Mouse (Mus musculus): ENCODE measurements around the gene Smok2b. TPM values are rescaled to one million over a fixed set of nuclear protein-coding genes. Genes with fewer than 3 reads are reported as not detected.
"Not testable (repeated sequence)": the region's sequence is repeated elsewhere in the genome, so short reads cannot be mapped to it uniquely, and the experiment has no call there.

The Smok2b gene
- total RNA-seq (2021) = not detected
- long read RNA-seq, experiment 1 = 0 reads
- long read RNA-seq, experiment 2 = 0 reads

GRCm38 (mm10) chr17:13229957-13230356 lies at the start of gene Smok2b:
Gene Smok2b, plus strand, starts transcription at chr17:13230257.
- intact Hi-C loops (cut with DNase I) = not testable (repeated sequence)
- DNase-seq = peak in 1 of 2 experiments; percentile 9

DNA sequence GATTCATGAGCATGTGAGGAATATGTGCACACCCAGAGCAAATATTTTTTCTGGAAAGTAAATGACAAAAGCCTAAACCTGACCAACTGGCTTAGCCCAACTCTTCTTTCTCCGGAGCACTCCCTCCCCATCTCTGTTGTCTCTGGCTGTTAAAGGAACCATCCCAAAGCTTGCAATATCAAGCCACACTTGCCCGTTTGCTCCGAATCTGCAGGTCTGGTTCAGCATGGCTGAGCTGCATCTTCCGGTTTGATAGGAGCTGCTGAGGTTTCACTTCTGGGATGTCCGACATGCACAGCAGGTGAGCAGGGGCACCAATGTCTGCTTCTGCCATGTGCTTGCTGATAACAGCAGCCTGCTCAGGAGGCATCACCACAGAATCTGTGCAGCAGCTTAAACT lies 49.6 kb upstream of the Smok2b start:
- DNase-seq; intact Hi-C loops (cut with DNase I): not testable (repeated sequence)

DNA sequence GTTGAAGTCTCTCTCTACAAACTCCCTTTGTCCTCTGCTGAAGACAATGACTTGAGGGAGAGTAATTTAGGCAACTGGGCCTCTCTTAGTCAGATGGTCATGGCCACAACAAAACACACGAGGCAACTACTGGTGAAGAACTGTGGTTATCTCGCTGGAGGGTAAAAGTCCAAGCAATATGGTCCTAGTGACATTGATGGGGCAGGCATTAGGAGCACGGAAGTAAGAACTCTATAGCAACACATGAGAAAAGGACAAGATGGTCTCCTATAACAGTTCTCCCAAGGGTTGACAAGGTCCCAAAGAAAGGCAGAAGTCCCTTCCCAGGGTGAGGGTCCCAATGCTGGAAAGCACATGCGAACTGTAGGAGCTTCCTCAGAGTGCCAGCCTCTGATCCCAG lies 47.3 kb upstream of the Smok2b start:
- intact Hi-C loops (cut with DNase I); DNase-seq: not testable (repeated sequence)

DNA sequence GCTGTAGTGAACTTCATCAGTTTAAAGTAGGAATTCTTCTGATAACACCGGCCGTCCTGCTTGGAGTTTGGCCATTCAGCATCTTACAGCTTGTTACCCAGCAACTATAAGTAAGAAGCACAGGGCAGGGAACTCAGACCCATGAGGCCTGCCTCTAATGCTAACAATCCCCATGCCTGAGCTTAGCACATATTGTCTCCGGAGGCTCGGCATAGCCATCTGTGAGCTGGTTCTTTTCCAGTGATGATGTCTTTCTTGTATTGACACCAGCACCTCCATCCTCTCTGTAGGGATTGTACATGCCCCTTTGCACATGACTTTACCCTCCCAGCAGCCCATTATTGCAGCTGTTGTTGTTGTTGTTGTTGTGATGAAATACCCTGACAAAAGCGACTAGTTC lies 45.5 kb upstream of the Smok2b start:
- DNase-seq; intact Hi-C loops (cut with DNase I): not testable (repeated sequence)

GRCm38 (mm10) chr17:13186541-13186940 lies 43.5 kb upstream of the Smok2b start:
- DNase-seq; intact Hi-C loops (cut with DNase I): not testable (repeated sequence)

GRCm38 (mm10) chr17:13187621-13188020 lies 42.4 kb upstream of the Smok2b start:
- intact Hi-C loops (cut with DNase I); DNase-seq: not testable (repeated sequence)

DNA sequence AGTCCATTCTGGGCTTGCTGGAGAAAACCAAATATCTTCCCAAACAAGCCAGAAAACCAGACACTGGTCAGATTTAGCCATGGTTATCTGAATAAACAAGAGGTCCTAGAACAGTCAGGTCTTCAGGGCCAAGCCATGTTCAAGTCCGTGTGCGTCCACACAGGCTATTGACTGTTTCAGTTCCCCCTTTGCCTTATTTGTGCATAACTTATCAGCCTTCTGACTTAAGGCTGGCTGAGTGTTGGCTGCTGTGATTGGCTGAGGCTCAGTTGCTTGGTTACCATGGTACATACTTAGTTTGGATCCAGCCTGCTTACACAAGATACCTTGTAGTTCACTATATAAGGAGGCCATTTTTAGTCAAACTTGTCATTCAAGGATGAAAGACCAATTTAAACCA lies 41.2 kb upstream of the Smok2b start:
- intact Hi-C loops (cut with DNase I) = not testable (repeated sequence)

GRCm38 (mm10) chr17:13190836-13191583 lies 39.0 kb upstream of the Smok2b start:
- DNase-seq; intact Hi-C loops (cut with DNase I): not testable (repeated sequence)

More for the DNA sequence above, 41.2 kb upstream of the Smok2b start:
- not testable (repeated sequence) for DNase-seq

DNA sequence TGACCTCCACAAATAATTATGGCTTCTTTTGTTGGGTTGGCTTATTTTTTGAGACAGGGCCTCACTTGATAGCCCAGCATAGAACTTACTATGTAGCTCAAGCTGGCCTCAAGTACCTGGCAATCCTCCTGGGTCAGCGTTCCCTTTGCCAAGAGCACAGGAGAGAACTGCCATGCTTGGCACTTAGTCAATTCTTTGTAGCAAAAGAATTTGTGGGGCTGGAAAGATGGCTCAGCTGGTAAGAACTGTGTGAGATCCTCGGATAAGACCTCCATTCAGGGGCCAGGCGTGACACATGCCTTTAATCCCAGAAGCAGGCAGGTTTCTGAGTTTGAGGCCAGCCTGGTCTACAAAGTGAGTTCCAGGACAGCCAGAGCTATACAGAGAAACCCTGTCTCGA lies 33.6 kb upstream of the Smok2b start:
- intact Hi-C loops (cut with DNase I); DNase-seq: not testable (repeated sequence)

DNA sequence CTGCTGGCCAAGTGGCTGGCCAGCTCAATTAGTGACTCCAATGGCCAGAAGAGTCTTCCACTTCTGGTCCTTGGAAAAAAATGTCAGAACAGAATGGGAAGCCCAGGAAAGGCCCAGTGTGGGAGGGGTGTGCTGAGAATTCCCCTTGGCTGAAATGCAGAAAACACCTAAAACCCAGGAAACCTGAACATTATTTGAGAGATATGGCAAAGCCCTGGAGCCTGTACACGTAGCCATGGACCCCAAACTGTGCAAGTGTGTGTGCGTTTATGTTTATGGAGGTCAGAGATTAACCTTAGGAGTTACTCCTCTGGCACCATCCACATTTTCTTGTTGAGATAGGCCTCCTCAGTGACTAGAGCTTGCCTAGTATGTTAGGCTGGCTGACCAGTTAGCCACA lies 31.2 kb upstream of the Smok2b start:
- intact Hi-C loops (cut with DNase I); DNase-seq: not testable (repeated sequence)

GRCm38 (mm10) chr17:13199880-13200409 lies 30.1 kb upstream of the Smok2b start:
- DNase-seq; intact Hi-C loops (cut with DNase I): not testable (repeated sequence)

- DNase-seq; intact Hi-C loops (cut with DNase I): not testable (repeated sequence)
These were observed 28.5 kb upstream of the Smok2b start for GRCm38 (mm10) chr17:13201551-13201950.

GRCm38 (mm10) chr17:13202453-13203107 lies 27.5 kb upstream of the Smok2b start:
- DNase-seq; intact Hi-C loops (cut with DNase I): not testable (repeated sequence)

GRCm38 (mm10) chr17:13205247-13205646 lies 24.8 kb upstream of the Smok2b start:
- intact Hi-C loops (cut with DNase I); DNase-seq: not testable (repeated sequence)

- intact Hi-C loops (cut with DNase I) = no loop called here
- no peak for DNase-seq
These were observed 23.6 kb upstream of the Smok2b start for GRCm38 (mm10) chr17:13206491-13206890.

- intact Hi-C loops (cut with DNase I); DNase-seq: not testable (repeated sequence)
These were observed 21.6 kb upstream of the Smok2b start for GRCm38 (mm10) chr17:13208460-13208859.

DNA sequence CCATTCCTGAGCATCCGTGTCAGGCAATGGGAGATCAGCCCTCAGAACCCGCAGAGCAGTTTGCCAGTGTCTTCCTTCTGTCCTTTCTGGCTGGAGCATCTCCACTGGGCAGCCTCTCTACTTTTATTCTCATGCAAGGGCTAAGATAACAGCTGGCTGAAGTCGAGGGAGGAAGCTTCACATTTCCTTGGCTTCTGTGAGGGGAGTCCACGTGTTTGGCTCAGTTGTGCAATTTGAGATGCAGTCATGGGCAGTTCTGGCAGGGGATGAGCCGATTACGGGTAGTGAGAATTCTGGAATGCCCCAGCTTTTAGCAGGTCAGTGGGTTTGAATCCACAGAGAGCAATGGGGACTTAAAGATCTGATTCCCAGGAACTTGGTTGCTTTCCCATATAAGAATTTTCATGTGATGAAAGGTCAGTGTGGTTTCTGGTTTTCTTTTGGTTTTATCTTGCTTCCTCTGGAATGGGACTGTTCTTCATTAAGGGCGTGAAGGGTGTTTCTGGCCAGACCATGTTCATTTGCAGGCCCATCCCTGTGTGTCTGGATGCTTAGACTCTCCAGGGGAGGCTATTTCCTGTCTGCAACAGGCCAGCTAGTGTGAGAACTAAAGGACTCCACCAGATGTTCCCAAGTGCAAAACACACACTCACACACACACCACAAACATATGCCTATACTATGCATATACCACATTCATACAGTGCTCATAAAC lies 17.8 kb upstream of the Smok2b start:
- DNase-seq = peak; percentile 34 to 55
- intact Hi-C loops (cut with DNase I) = no loop called here

GRCm38 (mm10) chr17:13214169-13214568 lies 15.9 kb upstream of the Smok2b start:
- peak in 1 of 2 experiments; percentile 11 for DNase-seq
- intact Hi-C loops (cut with DNase I) = no loop called here

GRCm38 (mm10) chr17:13215595-13215994 lies 14.5 kb upstream of the Smok2b start:
- DNase-seq = peak in 1 of 2 experiments; percentile 19
- intact Hi-C loops (cut with DNase I) = no loop called here

DNA sequence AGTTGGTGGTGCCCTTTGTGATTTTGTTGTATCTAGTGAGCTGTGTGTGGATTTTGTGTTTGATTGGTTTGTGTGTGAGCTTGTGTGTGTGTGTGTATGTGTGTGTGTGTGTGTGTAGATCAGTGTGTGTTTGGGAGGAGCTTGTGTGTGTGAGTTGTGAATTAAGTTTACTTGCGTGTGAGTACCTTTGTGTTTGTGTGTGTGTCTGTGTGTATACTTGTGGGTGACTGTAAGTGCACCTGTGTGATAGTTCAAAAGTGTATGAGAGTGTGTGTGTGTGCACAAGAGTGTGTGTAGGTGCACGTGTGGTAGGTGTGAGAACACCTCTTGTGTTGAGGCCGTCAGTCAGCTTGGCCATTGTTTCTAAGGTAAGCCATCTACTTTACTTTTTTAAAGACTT lies 9.2 kb upstream of the Smok2b start, which contains the start of gene Smok2a:
TSS of gene Smok2a (plus strand) at position 301 of the 400 bp plus-strand sequence.
- intact Hi-C loops (cut with DNase I) = no loop called here
- no peak for DNase-seq

All from gastrocnemius, postnatal 36 days (tissue).